Mouse (Mus musculus) G1E-ER4 (cell line): ENCODE data around the gene March4. TPM values are rescaled to one million over a fixed set of nuclear protein-coding genes. Genes with fewer than 3 reads are reported as not detected.

Experiments used
- GATA1 ChIP-seq: IDR thresholded peaks from one replicate; pipeline ENCODE4 v1.8.0; 2012; ENCODE audit warnings: low read length, inconsistent platforms
- polyA plus RNA-seq: library from polyadenylated mRNA; stranded (reverse); fragments of >175 nt; gene quantifications from 2 replicates; pipeline ENCODE4 v1.2.3, GENCODE M21; 2012

Gene March4
- polyA plus RNA-seq, 1 experiment = not detected

DNA sequence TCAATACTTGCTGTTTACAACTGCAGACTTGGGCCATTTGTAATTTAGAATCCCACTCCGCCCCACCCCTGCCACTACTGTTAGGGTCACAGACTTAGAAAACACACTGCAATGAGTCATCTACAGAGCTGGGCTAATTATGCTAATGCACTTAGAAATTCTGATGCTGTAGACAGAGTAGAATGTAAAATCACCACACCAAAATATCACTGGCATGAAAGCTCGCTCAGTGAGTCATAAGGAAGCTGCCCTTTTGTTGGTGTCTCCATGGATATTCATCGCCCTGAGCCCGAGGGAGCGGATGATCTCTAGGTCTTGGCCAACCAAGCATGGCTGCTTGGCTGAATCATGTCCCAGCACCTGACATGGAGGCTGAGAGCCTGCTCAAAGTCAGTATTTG is 1.5 kb upstream of the March4 start:
- no peak for TF ChIP-seq GATA1

GRCm38 (mm10) chr1:72535725-72536571 is 782 bp downstream of the March4 start:
- TF ChIP-seq GATA1 = no peak

DNA sequence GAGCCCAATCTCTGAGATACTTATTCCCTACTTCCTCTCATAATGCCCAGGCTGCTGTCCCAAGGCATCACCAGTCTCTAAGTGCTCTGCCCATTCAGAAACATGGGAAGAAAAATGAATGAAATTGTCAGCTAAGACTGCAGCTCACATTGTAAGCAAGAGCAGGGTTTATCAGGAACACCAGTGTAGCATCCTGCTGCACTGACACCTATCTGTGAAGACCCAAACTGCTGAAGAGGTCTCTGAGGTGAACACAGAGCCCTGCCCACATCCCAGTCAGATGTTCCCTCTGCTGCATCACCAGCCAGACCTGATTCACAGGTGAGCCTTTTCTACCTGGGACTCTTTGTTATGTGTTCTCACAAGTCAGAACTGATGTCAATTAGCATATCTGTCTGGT is 3.3 kb downstream of the March4 start:
- no peak for TF ChIP-seq GATA1

DNA sequence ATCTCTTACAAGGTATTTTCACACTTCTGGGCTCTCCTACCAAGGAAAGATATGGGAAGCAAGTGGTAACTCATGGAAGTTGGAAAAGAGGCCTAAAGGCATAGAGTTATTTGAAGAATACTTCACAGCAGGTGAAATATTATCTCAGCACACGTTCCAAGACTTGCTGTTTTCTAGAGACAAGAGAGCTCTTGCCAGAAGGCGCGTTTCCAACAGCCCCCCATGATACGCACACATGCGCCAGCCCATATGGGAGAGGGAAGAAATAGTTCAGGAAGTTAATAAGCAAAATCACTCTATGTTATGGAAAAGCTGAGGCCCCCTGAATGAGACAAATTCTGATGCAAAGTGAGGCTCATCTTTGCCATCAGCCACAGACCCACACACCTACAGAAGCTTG is 3.8 kb downstream of the March4 start:
- no peak for TF ChIP-seq GATA1

GRCm38 (mm10) chr1:72530516-72531196 is 6.1 kb downstream of the March4 start:
- no peak for TF ChIP-seq GATA1

DNA sequence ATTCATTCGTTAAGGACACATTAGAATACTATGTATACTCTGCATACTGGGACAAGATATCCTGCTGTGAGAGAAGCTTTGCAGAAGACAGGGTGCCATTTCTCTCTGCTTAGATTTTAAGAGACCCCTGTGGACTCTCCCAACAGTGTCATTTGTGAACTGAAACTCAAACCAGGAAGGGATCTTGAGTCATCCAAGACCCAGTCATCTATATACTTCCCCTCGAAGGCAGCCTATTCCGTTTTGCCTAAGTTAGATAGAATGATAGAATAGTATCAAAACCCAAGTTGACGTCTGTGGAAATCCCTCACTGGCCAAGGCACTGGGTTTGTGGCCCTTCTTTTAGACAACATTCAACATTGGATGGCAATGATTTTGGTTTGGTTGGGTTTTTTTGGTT is 7.5 kb downstream of the March4 start:
- TF ChIP-seq GATA1 = no peak

DNA sequence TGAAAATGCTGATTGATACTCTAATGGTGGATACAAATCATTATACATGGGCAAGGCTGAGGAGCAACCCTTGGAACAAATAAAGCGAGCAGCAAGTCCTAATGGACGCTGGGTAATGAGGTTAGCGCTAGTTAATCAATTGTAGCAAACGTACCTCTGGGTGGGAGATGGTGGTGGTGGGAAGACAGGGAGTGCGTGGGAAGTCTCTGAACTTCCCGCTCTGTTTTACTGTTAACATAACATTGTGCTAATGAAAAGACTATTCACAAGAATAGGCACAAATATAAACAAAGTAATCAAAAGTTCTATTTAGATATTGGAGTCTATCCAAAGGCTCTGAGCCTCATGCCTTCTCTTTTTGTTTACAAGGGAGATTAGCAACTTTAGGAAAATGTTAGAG is 13.1 kb downstream of the March4 start:
- no peak for TF ChIP-seq GATA1

- no peak for TF ChIP-seq GATA1
Observed at GRCm38 (mm10) chr1:72510778-72511520, 25.8 kb downstream of the March4 start.

DNA sequence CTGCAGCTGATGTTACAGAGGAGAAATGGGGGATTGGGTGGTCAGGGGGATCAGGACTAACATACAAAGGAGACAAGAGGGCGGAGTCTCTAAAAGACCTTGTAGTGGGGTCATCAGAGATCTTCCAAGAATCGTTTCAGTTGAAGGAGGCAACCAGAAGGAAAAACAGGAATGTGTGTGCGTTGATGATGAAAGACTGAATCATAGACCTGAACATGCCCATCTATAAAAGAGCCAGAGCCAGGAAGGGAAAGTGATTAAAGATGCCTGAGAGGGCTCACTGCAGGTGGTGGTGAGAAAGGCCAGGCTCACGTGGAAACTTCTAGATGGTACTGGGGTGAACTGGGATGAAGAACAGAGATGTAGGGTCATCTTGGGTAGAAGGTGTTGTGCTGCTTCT is 27.2 kb downstream of the March4 start:
- TF ChIP-seq GATA1 = no peak

- TF ChIP-seq GATA1 = no peak
Observed at GRCm38 (mm10) chr1:72507670-72508069, 29.1 kb downstream of the March4 start.

DNA sequence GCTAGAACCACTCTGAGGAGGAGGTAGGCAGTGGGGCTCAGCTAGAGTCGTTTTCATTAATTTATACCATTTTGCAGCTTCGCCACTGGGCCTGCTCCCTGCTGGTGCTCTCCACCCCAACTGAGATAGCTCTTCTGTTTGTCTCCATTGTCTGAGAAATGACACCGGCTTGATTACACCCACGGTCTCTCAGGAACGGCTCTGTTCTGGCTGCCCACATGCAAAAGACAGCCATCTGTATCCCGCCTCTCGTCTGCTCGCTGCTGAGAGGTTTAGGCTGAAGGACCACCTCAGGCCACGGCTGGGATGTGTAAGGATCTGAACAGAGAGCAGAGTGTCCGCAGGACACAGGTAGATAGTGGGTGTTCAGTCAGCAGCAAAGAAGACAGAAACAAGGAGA is 30.5 kb downstream of the March4 start:
- no peak for TF ChIP-seq GATA1

DNA sequence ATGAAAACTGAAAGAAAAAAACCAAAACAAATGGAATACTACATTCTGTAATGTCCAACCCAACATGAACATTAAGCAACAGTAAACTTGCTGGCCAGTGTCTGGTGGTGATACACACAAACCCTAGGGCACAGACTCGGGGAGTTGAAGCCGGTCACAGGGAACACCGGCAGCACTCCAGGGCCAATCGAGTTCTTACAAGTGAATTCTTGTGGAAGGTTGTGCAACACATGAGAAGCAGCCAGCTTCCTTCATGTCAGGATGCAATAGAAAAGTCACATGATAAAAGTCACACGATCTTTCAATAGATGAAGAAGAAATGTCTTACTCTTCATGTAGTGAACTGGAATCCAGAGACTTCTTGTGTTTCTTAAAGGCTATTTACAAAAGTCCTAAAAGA is 39.1 kb downstream of the March4 start:
- no peak for TF ChIP-seq GATA1

GRCm38 (mm10) chr1:72493454-72493853 is 43.3 kb downstream of the March4 start:
- TF ChIP-seq GATA1 = no peak

- TF ChIP-seq GATA1 = no peak
Observed at GRCm38 (mm10) chr1:72492666-72493065, 44.1 kb downstream of the March4 start.

DNA sequence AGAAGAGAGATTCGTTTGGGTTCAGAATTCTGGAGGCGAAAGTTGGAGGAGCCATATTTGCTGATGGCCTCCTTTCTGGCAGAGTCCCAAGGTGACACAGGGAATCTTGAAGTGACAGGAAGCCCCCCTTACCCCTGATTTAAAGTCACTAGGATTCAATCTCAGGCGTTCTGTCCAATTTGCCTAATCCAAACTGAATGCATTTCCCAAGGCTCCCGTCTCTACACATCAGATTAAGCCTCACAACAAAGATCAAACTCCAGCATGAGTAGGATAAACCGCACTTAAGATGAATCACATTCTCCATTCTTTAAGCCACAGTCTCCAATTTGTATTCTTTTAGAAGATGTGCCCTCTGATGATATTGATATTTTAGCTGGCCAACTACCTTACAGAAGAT is 45.4 kb downstream of the March4 start:
- no peak for TF ChIP-seq GATA1

DNA sequence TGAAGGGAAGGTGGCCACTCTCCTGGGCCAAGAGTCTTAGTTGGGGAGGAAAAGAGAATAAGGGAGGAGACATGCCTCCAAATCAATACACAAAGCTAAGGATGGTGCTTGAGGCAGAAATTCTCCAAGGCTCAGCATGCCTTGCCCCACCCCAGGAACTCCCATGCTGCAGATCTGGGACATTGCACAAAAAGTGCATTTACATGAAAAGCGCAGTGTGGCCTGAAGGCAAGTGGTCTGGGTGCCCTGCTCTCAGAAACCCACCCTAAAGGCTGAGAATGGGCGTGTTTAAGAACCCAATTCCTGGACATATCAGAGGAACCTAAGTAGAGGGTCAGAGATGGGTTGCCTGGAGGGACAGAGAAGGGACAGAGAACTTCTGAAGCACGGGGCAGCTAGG is 45.9 kb downstream of the March4 start:
- no peak for TF ChIP-seq GATA1
